Mouse (Mus musculus): ENCODE data around the gene Olfr317. TPM values are rescaled to one million over a fixed set of nuclear protein-coding genes. Genes with fewer than 3 reads are reported as not detected.
"Not testable (repeated sequence)": the region's sequence is repeated elsewhere in the genome, so short reads cannot be mapped to it uniquely, and the experiment has no call there.

The Olfr317 gene
- not detected in 2 replicates for polyA plus RNA-seq (2012; ENCODE audit: insufficient read depth, insufficient read length, low replicate concordance, missing spikeins)

- Histone ChIP-seq H3K27ac (ENCODE audit: insufficient read depth, low read depth, low read length) (no peak within 1 kb of the TSS), H3K4me3 (ENCODE audit: insufficient read depth, low read depth, low read length) (no peak within 1 kb of the TSS), H3K4me1 (ENCODE audit: control insufficient read depth, insufficient read depth, low read length) (no peaks in the 10 kb centered on the region)
- TF ChIP-seq CTCF (IDR thresholded peaks at IDR 0.05; ENCODE audit: insufficient read depth, low read depth, low read length) (no peak), POLR2A (IDR thresholded peaks at IDR 0.05; ENCODE audit: insufficient read depth, low read depth, low read length) (no peak)
- 82% methylated on average over 4 of the region's 4 CpGs for WGBS
These were observed at the start of gene Olfr317 for GRCm38 (mm10) chr11:58738792-58739262. Gene Olfr317 (minus strand): TSS chr11:58739212.

- 90% methylated on average over 8 of the region's 8 CpGs for WGBS
- TF ChIP-seq CTCF (IDR thresholded peaks at IDR 0.05; ENCODE audit: insufficient read depth, low read depth, low read length) (no peak), POLR2A (IDR thresholded peaks at IDR 0.05; ENCODE audit: insufficient read depth, low read depth, low read length) (no peak)
- peaks cover 2% of the 10 kb centered on the region; the same call in 1 of the 2 replicates for H3K4me1 ChIP-seq (ENCODE audit: control insufficient read depth, insufficient read depth, low read length)
- H3K4me3 ChIP-seq (ENCODE audit: insufficient read depth, low read depth, low read length): no peak overlapping the region
- no peak overlapping the region for H3K27ac ChIP-seq (ENCODE audit: insufficient read depth, low read depth, low read length)
These were observed 49.3 kb upstream of the Olfr317 start for GRCm38 (mm10) chr11:58788346-58788745.

GRCm38 (mm10) chr11:58787651-58788050 lies 48.6 kb upstream of the Olfr317 start:
- TF ChIP-seq CTCF (IDR thresholded peaks at IDR 0.05; ENCODE audit: insufficient read depth, low read depth, low read length): no peak
- TF ChIP-seq POLR2A (IDR thresholded peaks at IDR 0.05; ENCODE audit: insufficient read depth, low read depth, low read length): no peak
- 79% methylated on average over 10 of the region's 10 CpGs for WGBS
- no peak overlapping the region for H3K4me3 ChIP-seq (ENCODE audit: insufficient read depth, low read depth, low read length)
- peaks cover 2% of the 10 kb centered on the region; the same call in 1 of the 2 replicates for H3K4me1 ChIP-seq (ENCODE audit: control insufficient read depth, insufficient read depth, low read length)
- no peak overlapping the region for H3K27ac ChIP-seq (ENCODE audit: insufficient read depth, low read depth, low read length)

- Histone ChIP-seq H3K4me3 (ENCODE audit: insufficient read depth, low read depth, low read length) (no peak overlapping the region), H3K27ac (ENCODE audit: insufficient read depth, low read depth, low read length) (no peak overlapping the region), H3K4me1 (ENCODE audit: control insufficient read depth, insufficient read depth, low read length) (no peaks in the 10 kb centered on the region; the same call in 1 of the 2 replicates)
- 88% methylated on average over 2 of the region's 2 CpGs for WGBS
- no peak for TF ChIP-seq POLR2A (IDR thresholded peaks at IDR 0.05; ENCODE audit: insufficient read depth, low read depth, low read length)
- TF ChIP-seq CTCF (IDR thresholded peaks at IDR 0.05; ENCODE audit: insufficient read depth, low read depth, low read length): no peak
These were observed 45.2 kb upstream of the Olfr317 start for GRCm38 (mm10) chr11:58784182-58784581.

DNA sequence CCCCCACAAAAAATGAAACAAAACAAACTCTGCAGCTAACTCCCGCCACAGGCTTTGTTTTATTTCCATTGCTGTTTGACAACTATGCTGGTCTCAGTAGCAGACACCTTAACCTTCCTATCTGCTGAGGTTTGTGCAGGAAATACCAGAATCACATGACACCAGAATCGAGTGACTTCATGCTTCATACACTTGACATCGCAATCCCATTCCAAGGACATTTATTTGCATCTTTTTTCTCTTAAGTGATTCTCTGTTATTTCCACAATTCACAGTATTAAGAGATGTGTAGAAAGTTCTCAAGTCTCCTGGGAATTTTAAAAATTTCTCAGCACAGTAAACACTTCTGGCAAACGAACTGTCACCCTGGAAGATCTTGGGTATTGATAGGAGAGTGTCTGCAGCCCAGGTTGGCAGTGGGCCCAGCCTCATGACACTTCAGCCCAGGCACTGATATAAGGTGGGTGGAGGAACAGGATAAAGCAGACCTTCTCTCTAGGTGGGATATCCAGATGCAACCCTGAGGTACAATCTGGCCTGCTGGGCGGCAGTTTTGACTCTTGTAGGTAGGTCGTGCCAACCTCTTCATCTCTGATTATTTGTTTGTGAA lies 43.6 kb upstream of the Olfr317 start, which contains the start of gene Olfr314:
Gene Olfr314, plus strand, starts transcription at position 473 of the 610 bp plus-strand sequence.
- TF ChIP-seq POLR2A (IDR thresholded peaks at IDR 0.05; ENCODE audit: insufficient read depth, low read depth, low read length) (no peak), CTCF (IDR thresholded peaks at IDR 0.05; ENCODE audit: insufficient read depth, low read depth, low read length) (no peak)
- Histone ChIP-seq H3K27ac (ENCODE audit: insufficient read depth, low read depth, low read length) (no peak within 1 kb of the TSS), H3K4me1 (ENCODE audit: control insufficient read depth, insufficient read depth, low read length) (no peaks in the 10 kb centered on the region), H3K4me3 (ENCODE audit: insufficient read depth, low read depth, low read length) (no peak within 1 kb of the TSS)
- WGBS: 82% methylated on average over 6 of the region's 6 CpGs

DNA sequence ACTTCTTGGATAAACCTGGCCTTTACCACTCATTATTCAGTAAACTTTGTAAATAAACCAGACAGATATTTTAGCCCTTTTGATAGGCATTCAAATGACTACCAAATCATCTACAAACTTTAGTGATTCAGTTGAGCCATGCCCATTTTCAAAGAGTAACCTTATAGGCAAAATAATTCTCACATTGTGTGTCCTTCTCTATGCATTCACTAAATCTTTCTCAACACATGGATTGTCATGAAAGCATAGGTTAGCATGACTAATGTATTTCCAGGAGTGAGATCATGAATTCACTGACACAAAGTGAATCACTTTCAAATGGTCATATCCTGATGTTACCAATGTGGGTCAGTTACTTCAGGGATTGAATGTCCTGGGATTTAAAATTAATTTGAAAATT lies 33.9 kb upstream of the Olfr317 start, which contains the start of gene Olfr315:
Gene Olfr315, plus strand, starts transcription at position 301 of the 400 bp plus-strand sequence.
- H3K27ac ChIP-seq (ENCODE audit: insufficient read depth, low read depth, low read length): no peak within 1 kb of the TSS
- TF ChIP-seq POLR2A (IDR thresholded peaks at IDR 0.05; ENCODE audit: insufficient read depth, low read depth, low read length): no peak
- no peak for TF ChIP-seq CTCF (IDR thresholded peaks at IDR 0.05; ENCODE audit: insufficient read depth, low read depth, low read length)
- no peak within 1 kb of the TSS for H3K4me3 ChIP-seq (ENCODE audit: insufficient read depth, low read depth, low read length)
- no peaks in the 10 kb centered on the region for H3K4me1 ChIP-seq (ENCODE audit: control insufficient read depth, insufficient read depth, low read length)

GRCm38 (mm10) chr11:58752434-58752833 lies 13.4 kb upstream of the Olfr317 start, which contains the start of gene Olfr316:
Gene Olfr316 (plus strand): TSS chr11:58752734.
- Histone ChIP-seq H3K4me1 (ENCODE audit: control insufficient read depth, insufficient read depth, low read length) (no peaks in the 10 kb centered on the region), H3K27ac (ENCODE audit: insufficient read depth, low read depth, low read length) (no peak within 1 kb of the TSS), H3K4me3 (ENCODE audit: insufficient read depth, low read depth, low read length) (no peak within 1 kb of the TSS)
- TF ChIP-seq POLR2A (IDR thresholded peaks at IDR 0.05; ENCODE audit: insufficient read depth, low read depth, low read length): no peak
- no peak for TF ChIP-seq CTCF (IDR thresholded peaks at IDR 0.05; ENCODE audit: insufficient read depth, low read depth, low read length)
- WGBS: 92% methylated on average over 2 of the region's 2 CpGs

DNA sequence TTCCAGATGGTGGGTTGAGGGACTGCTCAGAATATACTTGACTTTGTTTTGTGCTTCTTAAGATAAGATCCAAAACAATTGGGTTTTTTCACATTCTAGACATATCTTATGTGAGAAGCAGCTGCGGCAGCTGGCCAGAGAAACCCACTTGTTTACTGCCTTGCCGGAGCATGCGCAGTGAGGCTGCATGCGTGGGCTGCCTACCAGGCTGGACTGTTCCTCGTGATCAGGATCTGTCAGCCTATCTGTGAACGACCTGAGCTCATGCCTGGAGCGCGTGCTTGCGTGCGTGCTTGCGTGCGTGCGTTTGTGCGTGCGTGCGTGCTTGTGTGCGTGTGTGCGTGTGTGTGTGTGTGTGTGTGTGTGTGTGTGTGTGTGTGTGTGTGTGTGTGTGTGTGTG lies 12.1 kb upstream of the Olfr317 start:
- WGBS: 72% methylated on average over 18 of the region's 18 CpGs
- not testable (repeated sequence) for H3K4me1 ChIP-seq (ENCODE audit: control insufficient read depth, insufficient read depth, low read length); H3K27ac ChIP-seq (ENCODE audit: insufficient read depth, low read depth, low read length); H3K4me3 ChIP-seq (ENCODE audit: insufficient read depth, low read depth, low read length)

- no peak overlapping the region for H3K27ac ChIP-seq (ENCODE audit: insufficient read depth, low read depth, low read length)
- no peak overlapping the region for H3K4me3 ChIP-seq (ENCODE audit: insufficient read depth, low read depth, low read length)
- no peak for TF ChIP-seq CTCF (IDR thresholded peaks at IDR 0.05; ENCODE audit: insufficient read depth, low read depth, low read length)
- no peak for TF ChIP-seq POLR2A (IDR thresholded peaks at IDR 0.05; ENCODE audit: insufficient read depth, low read depth, low read length)
- no peaks in the 10 kb centered on the region for H3K4me1 ChIP-seq (ENCODE audit: control insufficient read depth, insufficient read depth, low read length)
- 22% methylated on average over 3 of the region's 3 CpGs for WGBS
These were observed 5.6 kb downstream of the Olfr317 start for GRCm38 (mm10) chr11:58733372-58733771.

GRCm38 (mm10) chr11:58727896-58728650 lies 10.9 kb downstream of the Olfr317 start:
- not testable (repeated sequence) for H3K4me1 ChIP-seq (ENCODE audit: control insufficient read depth, insufficient read depth, low read length); H3K4me3 ChIP-seq (ENCODE audit: insufficient read depth, low read depth, low read length); H3K27ac ChIP-seq (ENCODE audit: insufficient read depth, low read depth, low read length)
- WGBS: 76% methylated on average over 6 of the region's 6 CpGs
